Mouse (Mus musculus) liver, embryonic 11.5 days (tissue): ENCODE results near the gene Bnip1. TPM values are rescaled to one million over a fixed set of nuclear protein-coding genes. Genes with fewer than 3 reads are reported as not detected.
A peak's percentile ranks its signal among the peaks of the same experiment; 100 is the strongest.

ENCODE experiments used
- ATAC-seq: fragments of 200-750 bp; cut with Nextera tagmentation; replicated peaks from 2 replicates; pipeline ENCODE4 v1.8.0; 2017; ENCODE audit warnings: moderate number of reproducible peaks, mild to moderate bottlenecking, moderate TSS enrichment, moderate library complexity; ENCODE audit not compliant: low FRiP score
- DNase-seq: peaks from one replicate; pipeline ENCODE4 v3.0.0-alpha.2; 2017; ENCODE audit warnings: low spot score
- H3K27ac ChIP-seq: fragments of 300-500 bp; sonication (generic); 2 replicates; pipeline ENCODE4 v1.5.1; 2014; ENCODE audit warnings: mild to moderate bottlenecking, low read depth, low read length, control low read depth
- H3K27me3 ChIP-seq: fragments of 300-500 bp; sonication (generic); replicated peaks from 2 replicates; pipeline ENCODE4 v1.6.1; 2014; ENCODE audit warnings: low read length, mixed read lengths; ENCODE audit not compliant: control insufficient read depth, insufficient read depth
- H3K36me3 ChIP-seq: fragments of 300-500 bp; sonication (generic); 2 replicates; pipeline ENCODE4 v1.6.1; 2014; ENCODE audit warnings: mild to moderate bottlenecking, low read length, moderate library complexity, mixed read lengths; ENCODE audit not compliant: control insufficient read depth, insufficient read depth
- H3K4me1 ChIP-seq: fragments of 300-500 bp; sonication (generic); replicated peaks from 2 replicates; pipeline ENCODE4 v1.6.1; 2014; ENCODE audit warnings: low read length, mixed read lengths; ENCODE audit not compliant: control insufficient read depth, insufficient read depth
- H3K4me2 ChIP-seq: fragments of 300-500 bp; sonication (generic); 2 replicates; pipeline ENCODE4 v1.6.1; 2014; ENCODE audit warnings: mild to moderate bottlenecking, control low read depth, moderate library complexity
- H3K4me3 ChIP-seq: fragments of 300-500 bp; sonication (generic); 2 replicates; pipeline ENCODE4 v1.5.1; 2014; ENCODE audit warnings: low read depth, low read length, control low read depth
- H3K9ac ChIP-seq: fragments of 300-500 bp; sonication (generic); 2 replicates; pipeline ENCODE4 v1.6.1; 2014; ENCODE audit warnings: low read depth, low read length, control low read depth
- H3K9me3 ChIP-seq: fragments of 300-500 bp; sonication (generic); 2 replicates; pipeline ENCODE4 v1.6.1; 2016; ENCODE audit warnings: low read length, inconsistent platforms, mixed read lengths; ENCODE audit not compliant: control insufficient read depth
- WGBS: fragments of 180-500 bp; shearing (Covaris S2); extraction: QIAGEN DNeasy Blood & Tissue Kit; methylation state at CpG from one replicate; pipeline ENCODE4 v1.1.7; 2014; 5-methylcytosine and 5-hydroxymethylcytosine counted together
- polyA plus RNA-seq: library from polyadenylated mRNA; unstranded; fragments of >200 nt; fragmentation: Nextera tagmentation; extraction: Ambion mirVana; gene quantifications from 2 replicates; pipeline ENCODE4 v1.2.1, GENCODE M21; 2014

Gene Bnip1
- polyA plus RNA-seq, 1 experiment from 2014 or later = 44.0 TPM

DNA sequence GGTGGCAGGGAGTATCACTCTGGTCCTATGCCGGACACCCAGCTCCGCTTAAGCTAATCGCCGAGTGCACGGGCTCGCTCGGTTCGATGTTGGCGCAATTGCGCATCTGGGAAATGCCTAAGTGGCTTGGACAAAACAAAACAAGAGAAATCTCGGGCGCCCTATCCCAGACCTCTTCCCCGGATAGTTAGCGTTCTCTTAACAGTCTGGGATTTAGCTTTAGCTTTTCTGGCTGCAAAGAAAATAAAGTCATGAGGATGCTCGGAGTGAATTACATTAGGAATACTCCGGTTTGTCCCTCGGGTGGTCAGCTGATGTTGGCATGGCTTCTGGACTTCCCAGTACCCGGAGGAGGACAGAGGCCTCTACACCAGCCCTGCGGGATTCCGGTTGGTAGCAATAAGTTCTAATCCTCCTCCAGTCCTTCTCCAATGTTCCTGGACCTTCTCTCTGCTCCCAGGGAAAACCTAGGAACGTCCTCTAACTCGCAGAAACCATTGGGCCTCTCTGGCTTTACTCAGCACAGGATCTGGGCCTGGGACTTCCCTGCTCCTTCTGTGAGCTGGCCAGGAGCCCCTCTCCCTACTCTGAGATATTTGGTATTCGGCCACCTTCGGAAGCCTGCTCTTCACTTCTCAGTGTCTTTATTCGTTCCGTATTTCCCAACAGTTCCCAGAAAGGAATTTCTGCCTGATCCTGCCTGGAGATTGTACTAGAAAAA is 59.0 kb downstream of the Bnip1 start:
- peaks cover 3% of the 10 kb centered on the region for H3K4me1 ChIP-seq
- WGBS = 3% methylated on average over 26 of the region's 26 CpGs
- DNase-seq (no peak), ATAC-seq (no peak)
- H3K36me3 ChIP-seq = no peaks in the 10 kb centered on the region
- peak overlapping the region; percentile 1 for H3K4me3 ChIP-seq
- no peak overlapping the region for H3K27ac ChIP-seq
- no peaks in the 10 kb centered on the region for H3K9me3 ChIP-seq
- H3K27me3 ChIP-seq = peaks cover 100% of the 10 kb centered on the region
- peak overlapping the region; percentile 31; the same call in 1 of the 2 replicates for H3K4me2 ChIP-seq
- H3K9ac ChIP-seq = no peak overlapping the region

DNA sequence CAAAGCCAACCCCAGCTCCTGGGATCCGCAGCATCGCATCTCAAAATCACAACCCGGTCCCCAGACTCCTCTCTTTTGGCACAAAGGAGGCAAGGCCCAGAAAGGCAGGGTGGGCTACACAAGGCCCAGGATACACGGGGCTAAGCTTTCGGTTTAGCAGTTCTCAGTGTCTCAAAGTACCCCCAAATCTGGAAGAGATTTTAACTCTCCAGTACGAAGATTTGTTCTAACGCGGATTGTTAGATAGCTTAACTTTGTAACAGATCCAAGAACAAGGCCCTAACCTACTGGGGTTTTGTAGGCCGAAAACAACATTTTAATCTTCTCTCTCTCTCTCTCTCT is 59.5 kb downstream of the Bnip1 start:
- H3K4me1 ChIP-seq = peaks cover 3% of the 10 kb centered on the region
- no peaks in the 10 kb centered on the region for H3K36me3 ChIP-seq
- DNase-seq (no peak), ATAC-seq (no peak)
- WGBS = 12% methylated on average over 9 of the region's 9 CpGs
- H3K9ac ChIP-seq = no peak overlapping the region
- no peak overlapping the region for H3K27ac ChIP-seq
- H3K4me3 ChIP-seq = no peak overlapping the region
- H3K27me3 ChIP-seq = peaks cover 100% of the 10 kb centered on the region
- H3K4me2 ChIP-seq = no peak overlapping the region
- no peaks in the 10 kb centered on the region for H3K9me3 ChIP-seq

DNA sequence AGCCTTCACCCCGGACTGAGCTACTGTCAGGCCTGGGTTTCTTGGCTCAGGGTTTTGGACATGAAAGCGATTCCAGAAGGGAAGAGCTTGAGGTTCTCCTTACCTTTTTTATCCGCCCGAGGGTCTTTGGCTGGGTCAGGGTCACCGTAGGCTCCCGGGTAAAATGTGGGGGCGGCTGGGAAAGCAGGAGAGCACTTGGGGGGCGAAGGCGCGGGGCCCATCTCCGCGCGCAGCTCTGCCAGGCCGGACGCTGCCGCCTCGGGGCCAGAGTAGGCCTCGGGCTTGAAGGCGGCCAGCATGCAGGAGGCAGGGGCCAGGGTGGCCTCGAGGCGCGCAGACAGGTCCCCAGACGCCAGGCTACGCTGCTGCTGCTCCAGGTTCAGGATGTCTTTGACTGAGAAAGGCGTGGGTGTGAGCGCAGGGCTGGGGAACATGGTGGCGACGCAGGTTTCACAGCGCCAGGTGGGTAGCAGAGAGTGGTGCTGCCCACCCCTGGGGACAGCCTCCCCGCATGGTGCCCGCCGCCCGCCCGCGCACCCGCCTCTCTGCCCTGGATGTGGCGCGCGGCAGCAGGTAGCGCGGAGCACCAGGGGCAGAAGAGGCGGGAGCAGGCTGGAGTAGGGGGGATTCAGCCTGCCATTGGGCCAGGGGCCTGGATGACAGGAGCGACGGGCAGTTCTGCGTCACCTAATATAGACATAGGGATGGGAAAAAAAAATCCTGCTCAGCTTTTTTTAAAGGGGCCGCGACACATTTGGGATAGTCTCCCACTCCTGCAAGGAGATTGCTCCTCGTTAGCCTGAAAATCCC is 60.3 kb downstream of the Bnip1 start:
- H3K27ac ChIP-seq = no peak overlapping the region
- peak overlapping the region; percentile 28 for H3K4me3 ChIP-seq
- no peak overlapping the region for H3K9ac ChIP-seq
- no peaks in the 10 kb centered on the region for H3K9me3 ChIP-seq
- peaks cover 3% of the 10 kb centered on the region for H3K4me1 ChIP-seq
- WGBS = 3% methylated on average over 44 of the region's 48 CpGs
- no peaks in the 10 kb centered on the region for H3K36me3 ChIP-seq
- no peak for DNase-seq
- no peak for ATAC-seq
- peaks cover 99% of the 10 kb centered on the region for H3K27me3 ChIP-seq
- no peak overlapping the region; the same call in 1 of the 2 replicates for H3K4me2 ChIP-seq

DNA sequence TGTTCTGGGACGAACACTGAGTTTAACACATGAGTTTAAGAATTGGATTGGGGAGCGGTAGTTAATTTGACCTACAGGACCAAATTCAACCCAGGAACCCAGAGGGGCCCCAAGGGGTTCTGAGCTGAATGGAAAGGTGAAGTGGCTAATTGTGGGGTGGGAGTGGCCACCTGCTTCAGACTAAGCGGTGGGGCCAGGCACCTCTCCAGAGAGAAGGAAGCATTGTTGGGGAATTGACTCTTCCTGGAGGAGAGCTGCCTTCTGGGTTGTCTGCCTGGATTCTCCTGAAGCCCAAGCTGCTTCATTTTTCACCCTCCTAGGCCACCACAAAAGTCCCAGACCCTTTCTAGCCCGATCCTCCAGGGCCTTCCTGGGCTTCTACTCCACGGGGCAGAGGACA is 61.1 kb downstream of the Bnip1 start:
- Histone ChIP-seq H3K4me1 (peaks cover 3% of the 10 kb centered on the region), H3K27me3 (peaks cover 96% of the 10 kb centered on the region), H3K36me3 (no peaks in the 10 kb centered on the region), H3K4me3 (no peak overlapping the region), H3K9me3 (no peaks in the 10 kb centered on the region), H3K27ac (no peak overlapping the region), H3K4me2 (no peak overlapping the region), H3K9ac (no peak overlapping the region)
- DNase-seq = no peak
- no peak for ATAC-seq
- 7% methylated on average over 5 of the region's 5 CpGs for WGBS

Other genes with a start within 250 kb of the Bnip1 start
- 89.5 and 96.1 TPM in 2 replicates for gene Ergic1, start 219.6 kb upstream of the Bnip1 start, polyA plus RNA-seq
- 18.6 and 22.7 TPM in 2 replicates for gene Dusp1, start 218.9 kb upstream of the Bnip1 start, polyA plus RNA-seq
- 244 and 245 TPM in 2 replicates for gene Atp6v0e, start 117.8 kb upstream of the Bnip1 start, polyA plus RNA-seq
- gene Crebrf, start 65.4 kb upstream of the Bnip1 start, polyA plus RNA-seq = 1.8 and 2.4 TPM in 2 replicates
- gene Nkx2-5, start 63.9 kb downstream of the Bnip1 start, polyA plus RNA-seq = 1.0 and 2.1 TPM in 2 replicates
- 8.6 and 8.7 TPM in 2 replicates for gene Kifc5b, start 136.0 kb downstream of the Bnip1 start, polyA plus RNA-seq
- 3.2 and 3.4 TPM in 2 replicates for gene Phf1, start 152.0 kb downstream of the Bnip1 start, polyA plus RNA-seq
- 159 and 171 TPM in 2 replicates for gene Cuta, start 158.5 kb downstream of the Bnip1 start, polyA plus RNA-seq
- gene Syngap1, start 160.2 kb downstream of the Bnip1 start, polyA plus RNA-seq = 1.4 and 1.6 TPM in 2 replicates
- 9.7 and 9.9 TPM in 2 replicates for gene Zbtb9, start 192.1 kb downstream of the Bnip1 start, polyA plus RNA-seq
- gene Bak1, start 247.9 kb downstream of the Bnip1 start, polyA plus RNA-seq = 10.8 and 11.3 TPM in 2 replicates